In the genomic region with DNA sequence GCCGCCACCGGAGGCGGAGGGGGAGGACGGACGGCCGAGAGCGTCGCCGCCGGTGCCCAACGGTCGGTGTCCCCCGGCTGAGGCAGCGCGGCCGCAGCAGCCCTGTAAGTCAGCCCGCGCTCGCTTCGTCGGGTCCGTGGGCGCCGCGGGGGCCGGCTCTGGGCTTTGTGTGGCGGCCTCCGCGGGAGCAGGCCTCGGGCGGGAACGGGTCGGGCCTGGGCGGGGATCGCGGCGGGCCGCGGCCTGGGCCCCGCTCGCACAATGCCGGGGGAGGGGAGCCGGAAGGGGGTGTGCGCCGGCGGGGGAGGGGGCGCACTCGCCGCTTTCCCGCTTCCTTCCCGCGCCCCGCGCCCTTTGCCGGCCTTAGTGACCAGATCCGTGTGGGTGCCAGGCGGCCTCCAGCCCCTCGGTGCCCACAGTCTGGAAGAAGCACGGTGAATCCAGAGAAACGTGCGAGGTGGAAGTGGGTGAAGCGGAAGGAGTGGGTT, we compare ENCODE assay signal across 8 mouse cellular contexts. TPM values are rescaled to one million over a fixed set of nuclear protein-coding genes. Genes with fewer than 3 reads are reported as not detected.
DNase-seq lines count a peak whose midpoint lies in the region; ATAC-seq and TF ChIP-seq lines count a peak whose summit lies in the region.

No protein-coding gene starts in this region.

- ATAC-seq in intestine, embryonic 15.5 days = peak; percentile 89
- peak; percentile 72 for ATAC-seq in liver, embryonic 13.5 days (ENCODE audit: low read depth)
- 0 out of 2 replicates have a peak, but pooled peaks have one; percentile 18 for ATAC-seq in monocyte, adult 5-6 weeks (replicated peaks; ENCODE audit: insufficient number of reproducible peaks, low FRiP score, low TSS enrichment, poor library complexity, severe bottlenecking)

- peak overlapping the region; percentile 88 for H3K4me3 ChIP-seq in left cerebral cortex, adult 2 months
- H3K4me3 ChIP-seq in intestine, embryonic 15.5 days (replicated peaks) = peak overlapping the region; percentile 91
- peak overlapping the region; percentile 91 for H3K4me3 ChIP-seq in liver, embryonic 13.5 days (replicated peaks)
- peak overlapping the region; percentile 99 for H3K4me3 ChIP-seq in testis, adult 2 months (ENCODE audit: control insufficient read depth, low read depth, low read length)

- no peak for TF ChIP-seq CTCF in left cerebral cortex, adult 2 months (IDR thresholded peaks at IDR 0.05)
- no peak for TF ChIP-seq CTCF in testis, adult 2 months (IDR thresholded peaks at IDR 0.05; ENCODE audit: control insufficient read depth, insufficient read depth, insufficient replicate concordance, low read depth, low read length)

- peak; percentile 49 to 60 for DNase-seq in left cerebral cortex, adult 2 months (ENCODE audit: extremely low spot score in 1 of 2, low spot score in 2 of 2)
- no peak for DNase-seq in left cerebral cortex, postnatal 25 days (ENCODE audit: low spot score in 2 of 2)
- DNase-seq in cerebellum, postnatal 14 days = peak; percentile 71 to 73
- peak; percentile 31 to 38 for DNase-seq in frontal cortex, postnatal 36 days (ENCODE audit: low spot score in 2 of 2)
- peak; percentile 40 for DNase-seq in liver, embryonic 13.5 days

- under 1% methylated on average over 61 of the region's 62 CpGs for WGBS in intestine, embryonic 15.5 days
- WGBS in liver, embryonic 13.5 days (ENCODE audit: insufficient replicate concordance) = 0% methylated on average over 42 of the region's 62 CpGs

- H3K4me2 ChIP-seq in intestine, embryonic 15.5 days (replicated peaks) = peak overlapping the region; percentile 61
- peak overlapping the region; percentile 86 for H3K4me2 ChIP-seq in liver, embryonic 13.5 days

- intact Hi-C loops in left cerebral cortex, adult 2 months (cut with DNase I) = loop anchor here (1.0 to 10.0 kb wide), 2 partner anchors 33 to 350 kb away; no protein-coding TSS in a partner anchor
- intact Hi-C loops in left cerebral cortex, postnatal 25 days (cut with DNase I) = loop anchor here (1.0 kb wide), 1 partner anchor 33 kb away; no protein-coding TSS in a partner anchor

- no peaks in the 10 kb centered on the region for H3K27me3 ChIP-seq in intestine, embryonic 15.5 days (replicated peaks)
- H3K27me3 ChIP-seq in liver, embryonic 13.5 days = no peaks in the 10 kb centered on the region
- no peaks in the 10 kb centered on the region for H3K27me3 ChIP-seq in testis, adult 2 months (ENCODE audit: control insufficient read depth, insufficient read depth, low read length)

- peak overlapping the region; percentile 100 for H3K9ac ChIP-seq in intestine, embryonic 15.5 days
- peak overlapping the region; percentile 99 for H3K9ac ChIP-seq in liver, embryonic 13.5 days

- peaks cover 11% of the 10 kb centered on the region; the same call in 1 of the 2 replicates for H3K4me1 ChIP-seq in intestine, embryonic 15.5 days (replicated peaks)
- peaks cover 32% of the 10 kb centered on the region for H3K4me1 ChIP-seq in liver, embryonic 13.5 days (replicated peaks)
- peaks cover 2% of the 10 kb centered on the region; the same call in 1 of the 2 replicates for H3K4me1 ChIP-seq in testis, adult 2 months (ENCODE audit: control insufficient read depth, insufficient read depth, low read length)

- TF ChIP-seq POLR2A in testis, adult 2 months (IDR thresholded peaks at IDR 0.05; ENCODE audit: control insufficient read depth, low read depth, low read length) = no peak

- H3K9me3 ChIP-seq in intestine, embryonic 15.5 days = no peaks in the 10 kb centered on the region
- H3K9me3 ChIP-seq in liver, embryonic 13.5 days (replicated peaks) = no peaks in the 10 kb centered on the region

- H3K27ac ChIP-seq in left cerebral cortex, adult 2 months = peak overlapping the region; percentile 92
- H3K27ac ChIP-seq in intestine, embryonic 15.5 days = peak overlapping the region; percentile 97
- peak overlapping the region; percentile 93 for H3K27ac ChIP-seq in liver, embryonic 13.5 days
- H3K27ac ChIP-seq in testis, adult 2 months (ENCODE audit: control insufficient read depth, insufficient read depth, low read depth, low read length) = peak overlapping the region; percentile 99

- H3K36me3 ChIP-seq in intestine, embryonic 15.5 days = no peaks in the 10 kb centered on the region
- peaks cover 3% of the 10 kb centered on the region; the same call in 1 of the 2 replicates for H3K36me3 ChIP-seq in liver, embryonic 13.5 days
- H3K36me3 ChIP-seq in testis, adult 2 months (ENCODE audit: control insufficient read depth, insufficient read depth, low read length) = no peaks in the 10 kb centered on the region

RNA-seq across cellular contexts. Expression of gene Pum2, which starts 0.5 kb away (rescaled TPM):
- total RNA-seq in left cerebral cortex, adult 2 months (2021) = 100 to 1,000 TPM; 193 to 209 TPM
- 100 to 1,000 TPM; 185 to 203 TPM for total RNA-seq in left cerebral cortex, postnatal 25 days (2021)
- polyA plus RNA-seq in intestine, embryonic 15.5 days (2015; fragmentation: Nextera tagmentation; extraction: Ambion mirVana) = 37.7 and 43.5 TPM in 2 replicates
- polyA plus RNA-seq in liver, embryonic 13.5 days (2015; fragmentation: Nextera tagmentation; extraction: Ambion mirVana) = 18.0 and 21.4 TPM in 2 replicates
- total RNA-seq in monocyte, adult 5-6 weeks (2017) = 129 to 201 TPM (median 138 TPM) in 3 replicates
- 29.4 and 32.2 TPM in 2 replicates for polyA plus RNA-seq in testis, adult 2 months (2012; rRNA removed)

Comparison
In these comparisons a context has a peak if more than half of its experiments do, and no peak if none do; other contexts are left out.
1. DNase-seq: peak in left cerebral cortex, adult 2 months (2 of 2), cerebellum, postnatal 14 days (2 of 2), frontal cortex, postnatal 36 days (2 of 2) and liver, embryonic 13.5 days (single experiment); none in left cerebral cortex, postnatal 25 days (0 of 2).
2. ATAC-seq: peak in every context shown above with its lines; median percentile 89 in intestine, embryonic 15.5 days; 72 in liver, embryonic 13.5 days; 18 in monocyte, adult 5-6 weeks.
3. Peak in every context shown above with its lines, with median percentiles within 50 percentile points of each other: H3K27ac ChIP-seq and H3K4me3 ChIP-seq.